Mouse (Mus musculus): ENCODE results near the gene Dhdds.

The Dhdds gene

GRCm38 (mm10) chr4:134000466-134001438 lies at the start of gene Dhdds:
TSS of gene Dhdds (minus strand) at chr4:134000918.
- CTCF ChIA-PET, result interaction anchor here (1.0 kb wide), 1 partner anchor 123 kb away, joined by 5 read pairs; no protein-coding TSS in a partner anchor

GRCm38 (mm10) chr4:134047648-134048047 lies 46.9 kb upstream of the Dhdds start:
- CTCF ChIA-PET, result no interaction called here

GRCm38 (mm10) chr4:134043041-134043440 lies 42.3 kb upstream of the Dhdds start:
- CTCF ChIA-PET, result no interaction called here

GRCm38 (mm10) chr4:134041317-134042123 lies 40.8 kb upstream of the Dhdds start:
- CTCF ChIA-PET, result interaction anchor here (0.6 kb wide), 2 partner anchors 45 to 869 kb away, joined by 4 read pairs; no protein-coding TSS in a partner anchor

GRCm38 (mm10) chr4:134035953-134036352 lies 35.2 kb upstream of the Dhdds start:
- CTCF ChIA-PET, result interaction anchor here (0.5 to 1.5 kb wide), 10 partner anchors 16 to 250 kb away, joined by 3 to 16 read pairs (median 3); no protein-coding TSS in a partner anchor

DNA sequence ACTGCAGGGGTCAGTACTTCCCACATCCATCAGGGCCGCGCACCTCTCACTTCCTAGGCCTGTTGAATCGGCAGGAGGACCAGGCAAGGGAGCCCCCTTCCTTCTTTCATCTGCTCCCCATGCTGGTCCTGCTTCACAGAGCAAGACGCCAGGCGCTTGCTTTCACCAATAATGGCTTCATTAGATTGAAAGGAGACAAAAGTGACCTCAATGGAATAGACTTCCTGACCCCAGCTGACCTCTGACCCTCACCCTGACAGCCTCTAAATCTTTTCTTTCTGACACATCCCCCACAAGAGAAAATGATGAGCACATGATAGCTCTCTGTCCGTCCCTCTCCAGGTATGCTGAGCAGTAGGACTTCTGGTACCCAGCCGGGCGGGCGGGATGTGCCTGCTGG lies 25.1 kb upstream of the Dhdds start:
- CTCF ChIA-PET, result no interaction called here

- CTCF ChIA-PET, result no interaction called here
Measured at GRCm38 (mm10) chr4:134020621-134021020, 19.9 kb upstream of the Dhdds start.

GRCm38 (mm10) chr4:134019641-134020351 lies 19.1 kb upstream of the Dhdds start:
- CTCF ChIA-PET, result interaction anchor here (0.5 kb wide), 1 partner anchor 16 kb away, joined by 3 read pairs; no protein-coding TSS in a partner anchor

DNA sequence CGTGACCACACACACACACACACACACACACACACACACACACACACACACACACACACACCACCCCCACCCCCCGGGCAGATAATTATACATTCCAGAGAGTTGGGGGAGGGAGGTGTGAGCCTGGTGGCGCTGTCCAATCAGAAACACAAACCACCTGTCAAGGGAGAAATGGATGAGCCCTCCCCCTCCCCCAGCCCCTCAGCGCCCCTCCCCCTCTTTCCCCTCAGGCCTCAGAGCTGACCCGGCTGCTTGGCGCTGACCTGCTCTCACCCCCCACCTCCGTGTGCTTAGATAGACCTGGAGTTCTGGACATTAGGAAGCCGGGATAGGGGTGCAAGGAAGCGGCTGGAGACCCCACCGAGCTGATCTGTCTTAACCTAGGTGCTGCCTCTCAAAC lies 18.5 kb upstream of the Dhdds start:
- CTCF ChIA-PET, result no interaction called here

GRCm38 (mm10) chr4:134018779-134019145 lies 18.0 kb upstream of the Dhdds start, which contains the start of gene Lin28a:
TSS of gene Lin28a (minus strand) at chr4:134018841.
- CTCF ChIA-PET, result no interaction called here

DNA sequence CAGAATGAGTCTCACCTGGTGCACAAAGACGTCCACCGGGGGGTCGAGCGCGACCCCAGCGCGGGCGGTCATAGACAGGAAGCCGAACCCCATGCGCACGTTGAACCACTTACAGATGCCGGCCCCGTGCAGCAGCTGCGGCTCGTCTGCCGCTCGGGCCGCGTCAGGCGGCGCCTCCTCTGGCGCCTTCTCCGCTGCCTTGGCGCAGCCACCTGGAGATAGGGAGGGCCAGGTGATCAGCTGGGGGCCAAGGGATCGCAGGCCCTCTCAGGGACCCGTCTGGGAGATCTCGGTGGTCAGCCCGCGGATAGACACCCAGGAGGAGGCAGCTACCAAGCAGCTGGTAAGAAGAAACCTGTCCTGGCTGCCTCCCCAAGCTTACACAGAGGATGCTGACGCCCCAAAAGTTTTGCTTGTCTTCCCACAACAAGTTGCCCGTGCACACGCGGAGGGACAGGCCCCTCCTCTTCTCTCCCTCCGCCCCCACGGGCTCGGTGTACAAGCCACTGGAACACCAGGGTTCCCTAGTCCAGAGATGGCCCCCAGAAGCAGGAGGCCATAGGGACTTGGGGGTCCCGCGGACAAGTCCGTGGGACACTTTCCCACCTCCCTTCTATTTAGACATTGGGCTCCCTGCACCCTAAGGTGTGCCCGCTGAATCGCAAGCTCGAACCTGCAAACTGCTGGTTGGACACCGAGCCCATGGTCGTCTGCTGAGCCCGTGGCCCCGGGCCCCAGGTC lies 17.5 kb upstream of the Dhdds start:
- CTCF ChIA-PET, result no interaction called here

- CTCF ChIA-PET, result interaction anchor here (0.6 kb wide), 1 partner anchor 574 kb away, joined by 3 read pairs; no protein-coding TSS in a partner anchor
Measured at GRCm38 (mm10) chr4:134017201-134017865, 16.6 kb upstream of the Dhdds start.

GRCm38 (mm10) chr4:134016767-134017166 lies 16.0 kb upstream of the Dhdds start:
- CTCF ChIA-PET, result interaction anchor here (0.6 kb wide), 1 partner anchor 573 kb away, joined by 3 read pairs; no protein-coding TSS in a partner anchor

GRCm38 (mm10) chr4:134016208-134016607 lies 15.5 kb upstream of the Dhdds start:
- CTCF ChIA-PET, result interaction anchor here (0.6 kb wide), 1 partner anchor 573 kb away, joined by 3 read pairs; no protein-coding TSS in a partner anchor

GRCm38 (mm10) chr4:134012858-134013528 lies 12.3 kb upstream of the Dhdds start:
- CTCF ChIA-PET, result no interaction called here

DNA sequence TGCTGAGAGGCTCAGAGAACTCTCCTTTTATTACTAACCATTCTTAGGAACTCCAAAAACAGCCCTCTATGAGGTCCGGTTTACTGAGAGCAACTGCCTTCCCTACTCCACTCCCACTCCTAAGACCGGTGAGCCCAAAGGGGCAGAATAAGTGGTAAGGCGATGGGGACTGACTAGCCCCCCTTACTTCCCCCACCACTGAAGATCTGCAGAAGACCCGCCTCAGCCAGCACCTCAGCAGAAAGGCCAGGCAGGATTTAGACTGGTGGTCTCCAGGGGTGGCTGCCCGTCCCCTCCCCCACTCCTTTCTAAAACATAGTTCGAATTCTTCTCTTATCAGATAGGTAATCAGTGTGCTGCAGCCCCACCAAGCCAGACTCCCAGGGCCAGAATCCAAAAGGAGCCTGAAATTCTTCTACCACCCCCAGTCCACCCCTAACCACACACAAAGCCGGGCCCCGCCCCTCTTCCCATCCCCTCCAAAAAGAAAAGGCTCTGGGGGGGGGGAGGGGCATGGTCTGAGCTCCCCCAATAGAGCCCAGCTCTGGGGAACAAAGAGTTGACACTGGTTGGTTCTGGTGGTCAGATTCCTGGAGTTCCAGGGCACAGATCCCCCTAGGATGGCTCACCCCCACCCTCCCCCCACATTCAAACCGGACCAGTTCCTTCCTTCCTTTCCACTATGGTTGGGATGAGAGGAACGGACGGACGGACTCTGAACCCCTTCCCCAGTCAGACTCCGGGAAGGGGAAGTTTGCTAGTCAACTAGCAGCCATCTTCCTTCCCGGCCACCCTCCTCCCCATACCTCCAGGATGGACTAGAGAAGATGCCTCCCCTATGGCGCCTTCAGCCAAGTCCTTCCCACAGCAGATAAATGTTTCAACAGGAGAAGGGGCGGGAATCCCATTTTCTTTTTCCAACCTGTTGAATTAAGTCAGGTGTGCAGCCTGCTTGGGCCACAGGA lies 11.0 kb upstream of the Dhdds start:
- CTCF ChIA-PET, result no interaction called here

- CTCF ChIA-PET, result interaction anchor here (0.7 kb wide), 1 partner anchor 55 kb away, joined by 3 read pairs; no protein-coding TSS in a partner anchor
Measured at GRCm38 (mm10) chr4:134009709-134010108, 9.0 kb upstream of the Dhdds start.

GRCm38 (mm10) chr4:134006845-134007244 lies 6.1 kb upstream of the Dhdds start:
- CTCF ChIA-PET, result no interaction called here
